Comparison of ENCODE assay signal across 9 mouse cellular contexts in genomic region chr16:20724338-20724748, GRCm38 (mm10). TPM values are rescaled to one million over a fixed set of nuclear protein-coding genes. Genes with fewer than 3 reads are reported as not detected.
A peak's percentile ranks its signal among the peaks of the same experiment; 100 is the strongest.
DNase-seq lines count a peak whose midpoint lies in the region; ATAC-seq and TF ChIP-seq lines count a peak whose summit lies in the region.
"Had no signal": no experiment of that assay in that cellular context is flagged by ENCODE, and none has a peak within 500 bp of the region (broad histone marks: within the 10 kb centered on the region; RNA-seq: fewer than 3 reads in every experiment).

No protein-coding gene starts in this region.

- ATAC-seq in CD4-positive, CD25-positive, alpha-beta regulatory T cell, adult 4 months: no peak
- 0 out of 2 replicates have a peak, but pooled peaks have one; percentile 59 for ATAC-seq in erythroblast, adult 5-6 weeks (replicated peaks; ENCODE audit: low FRiP score, poor library complexity, severe bottlenecking)
- peak; percentile 57; the same call in 1 of the 2 replicates for ATAC-seq in hindbrain, embryonic 11.5 days (ENCODE audit: low FRiP score)
- ATAC-seq in limb, embryonic 14.5 days (ENCODE audit: low FRiP score, low read depth): peak; percentile 76; the same call in 1 of the 2 replicates
- ATAC-seq in midbrain, embryonic 14.5 days (ENCODE audit: low FRiP score, low TSS enrichment): peak; percentile 37; the same call in 1 of the 2 replicates

- no peaks in the 10 kb centered on the region for H3K4me1 ChIP-seq in hindbrain, embryonic 11.5 days (replicated peaks; ENCODE audit: control insufficient read depth, insufficient read depth, low read length)
- H3K4me1 ChIP-seq in limb, embryonic 14.5 days (ENCODE audit: control insufficient read depth, insufficient read depth, low read length): peaks cover 4% of the 10 kb centered on the region
- H3K4me1 ChIP-seq in midbrain, embryonic 14.5 days (ENCODE audit: control insufficient read depth, insufficient read depth, low read length): no peaks in the 10 kb centered on the region
- H3K4me1 ChIP-seq: heart, embryonic 13.5 days had no signal

- DNase-seq in CD4-positive, CD25-positive, alpha-beta regulatory T cell, adult 2 months (ENCODE audit: low read depth, low spot score): peak; percentile 52
- peak; percentile 88 for DNase-seq in R1 (ENCODE audit: low read depth, low spot score)
- peak; percentile 69 for DNase-seq in hindbrain, embryonic 11.5 days (ENCODE audit: low spot score)
- no peak for DNase-seq in limb, embryonic 14.5 days (ENCODE audit: low spot score)
- DNase-seq in midbrain, embryonic 14.5 days: peak; percentile 80
- peak; percentile 63 for DNase-seq in thymus, postnatal 4 days

- 30% methylated on average over 5 of the region's 5 CpGs for WGBS in hindbrain, embryonic 11.5 days
- WGBS in limb, embryonic 14.5 days: 28% methylated on average over 5 of the region's 5 CpGs
- 33% methylated on average over 5 of the region's 5 CpGs for WGBS in midbrain, embryonic 14.5 days

- no peak for TF ChIP-seq POLR2A in limb, embryonic 14.5 days (IDR thresholded peaks at IDR 0.05; ENCODE audit: borderline replicate concordance, extremely low read depth, insufficient read depth, insufficient read length)

- no peak overlapping the region for H3K4me2 ChIP-seq in hindbrain, embryonic 11.5 days (replicated peaks; ENCODE audit: low read depth, low read length)
- no peak overlapping the region for H3K4me2 ChIP-seq in limb, embryonic 14.5 days (replicated peaks; ENCODE audit: low read depth, low read length, severe bottlenecking)
- no peak overlapping the region for H3K4me2 ChIP-seq in midbrain, embryonic 14.5 days (ENCODE audit: low read length)
- H3K4me2 ChIP-seq: heart, embryonic 13.5 days had no signal

- no peak overlapping the region for H3K27ac ChIP-seq in hindbrain, embryonic 11.5 days (ENCODE audit: low read depth, low read length)
- no peak overlapping the region for H3K27ac ChIP-seq in limb, embryonic 14.5 days (replicated peaks; ENCODE audit: low read depth, low read length)
- no peak overlapping the region for H3K27ac ChIP-seq in midbrain, embryonic 14.5 days (replicated peaks; ENCODE audit: low read depth, low read length)
- H3K27ac ChIP-seq: heart, embryonic 13.5 days had no signal

- no peaks in the 10 kb centered on the region for H3K36me3 ChIP-seq in hindbrain, embryonic 11.5 days (ENCODE audit: control insufficient read depth, insufficient read depth, low read length)
- peaks cover 33% of the 10 kb centered on the region for H3K36me3 ChIP-seq in limb, embryonic 14.5 days (ENCODE audit: control insufficient read depth, insufficient read depth, low read length)
- H3K36me3 ChIP-seq in midbrain, embryonic 14.5 days (ENCODE audit: control insufficient read depth, insufficient read depth, low read length): peaks cover 25% of the 10 kb centered on the region

- no peaks in the 10 kb centered on the region for H3K27me3 ChIP-seq in hindbrain, embryonic 11.5 days (ENCODE audit: control insufficient read depth, insufficient read depth, low read length)
- H3K27me3 ChIP-seq in limb, embryonic 14.5 days (ENCODE audit: control insufficient read depth, insufficient read depth, low read length): no peaks in the 10 kb centered on the region
- no peaks in the 10 kb centered on the region for H3K27me3 ChIP-seq in midbrain, embryonic 14.5 days (ENCODE audit: control insufficient read depth, insufficient read depth, low read length)

- no peak overlapping the region for H3K9ac ChIP-seq in hindbrain, embryonic 11.5 days (ENCODE audit: low read depth, low read length)
- H3K9ac ChIP-seq in limb, embryonic 14.5 days (ENCODE audit: low read depth, low read length, severe bottlenecking): no peak overlapping the region
- H3K9ac ChIP-seq in midbrain, embryonic 14.5 days (replicated peaks; ENCODE audit: low read length): no peak overlapping the region
- H3K9ac ChIP-seq: heart, embryonic 13.5 days had no signal

- H3K9me3 ChIP-seq in hindbrain, embryonic 11.5 days (ENCODE audit: control insufficient read depth, low read length): no peaks in the 10 kb centered on the region
- H3K9me3 ChIP-seq in limb, embryonic 14.5 days (ENCODE audit: control insufficient read depth, low read length): no peaks in the 10 kb centered on the region
- H3K9me3 ChIP-seq in midbrain, embryonic 14.5 days (ENCODE audit: control insufficient read depth, low read length): no peaks in the 10 kb centered on the region
- H3K9me3 ChIP-seq: heart, embryonic 13.5 days had no signal

- no peak overlapping the region for H3K4me3 ChIP-seq in hindbrain, embryonic 11.5 days (ENCODE audit: low read depth, low read length)
- no peak overlapping the region for H3K4me3 ChIP-seq in limb, embryonic 14.5 days (replicated peaks; ENCODE audit: low read length)
- H3K4me3 ChIP-seq in midbrain, embryonic 14.5 days (replicated peaks; ENCODE audit: low read depth, low read length): no peak overlapping the region
- H3K4me3 ChIP-seq: heart, embryonic 13.5 days had no signal

RNA-seq across cellular contexts. Expression of gene Clcn2, which starts 6.8 kb away (rescaled TPM):
- 1 to 10 TPM; 1.4 to 1.7 TPM for polyA plus RNA-seq in CD4-positive, CD25-positive, alpha-beta regulatory T cell, adult 4 months (2017; shearing (Covaris generic))
- 1.7 and 5.0 TPM in 2 replicates for total RNA-seq in erythroblast, adult 5-6 weeks (2015; ENCODE audit: low replicate concordance)
- total RNA-seq in erythroblast, adult 5-6 weeks (2017; ENCODE audit: low replicate concordance): 3.3 and 8.9 TPM in 2 replicates
- 20.7 and 22.0 TPM in 2 replicates for polyA plus RNA-seq in hindbrain, embryonic 11.5 days (2014; fragmentation: Nextera tagmentation; extraction: Ambion mirVana)
- 72.9 and 102 TPM in 2 replicates for polyA plus RNA-seq in limb, embryonic 14.5 days (2012; rRNA removed)
- polyA plus RNA-seq in limb, embryonic 14.5 days (2014; fragmentation: Nextera tagmentation; extraction: Ambion mirVana): 17.1 and 21.6 TPM in 2 replicates
- polyA plus RNA-seq in midbrain, embryonic 14.5 days (2014; fragmentation: Nextera tagmentation; extraction: Ambion mirVana): 27.2 and 30.9 TPM in 2 replicates

RNA-seq across cellular contexts. Expression of gene Polr2h, which starts 6.9 kb away (rescaled TPM):
- 10 to 100 TPM; 59.3 to 62.4 TPM for polyA plus RNA-seq in CD4-positive, CD25-positive, alpha-beta regulatory T cell, adult 4 months (2017; shearing (Covaris generic))
- total RNA-seq in erythroblast, adult 5-6 weeks (2015; ENCODE audit: low replicate concordance): 7.9 and 15.9 TPM in 2 replicates
- total RNA-seq in erythroblast, adult 5-6 weeks (2017; ENCODE audit: low replicate concordance): 4.0 and 4.3 TPM in 2 replicates
- 103 and 105 TPM in 2 replicates for polyA plus RNA-seq in hindbrain, embryonic 11.5 days (2014; fragmentation: Nextera tagmentation; extraction: Ambion mirVana)
- polyA plus RNA-seq in limb, embryonic 14.5 days (2012; rRNA removed): 65.1 and 77.0 TPM in 2 replicates
- 112 and 121 TPM in 2 replicates for polyA plus RNA-seq in limb, embryonic 14.5 days (2014; fragmentation: Nextera tagmentation; extraction: Ambion mirVana)
- 89.6 and 95.7 TPM in 2 replicates for polyA plus RNA-seq in midbrain, embryonic 14.5 days (2014; fragmentation: Nextera tagmentation; extraction: Ambion mirVana)

RNA-seq across cellular contexts. Expression of gene Chrd, which starts 8.6 kb away (rescaled TPM):
- not detected for polyA plus RNA-seq in CD4-positive, CD25-positive, alpha-beta regulatory T cell, adult 4 months (2017; shearing (Covaris generic))
- total RNA-seq in erythroblast, adult 5-6 weeks (2015; ENCODE audit: low replicate concordance): not detected in 2 replicates
- total RNA-seq in erythroblast, adult 5-6 weeks (2017; ENCODE audit: low replicate concordance): not detected in 2 replicates
- polyA plus RNA-seq in hindbrain, embryonic 11.5 days (2014; fragmentation: Nextera tagmentation; extraction: Ambion mirVana): 2.3 and 3.1 TPM in 2 replicates
- 38.9 and 47.1 TPM in 2 replicates for polyA plus RNA-seq in limb, embryonic 14.5 days (2012; rRNA removed)
- polyA plus RNA-seq in limb, embryonic 14.5 days (2014; fragmentation: Nextera tagmentation; extraction: Ambion mirVana): 11.5 and 11.6 TPM in 2 replicates
- polyA plus RNA-seq in midbrain, embryonic 14.5 days (2014; fragmentation: Nextera tagmentation; extraction: Ambion mirVana): 6.3 and 8.2 TPM in 2 replicates

RNA-seq across cellular contexts. Expression of gene Thpo, which starts 10.0 kb away (rescaled TPM):
- polyA plus RNA-seq in CD4-positive, CD25-positive, alpha-beta regulatory T cell, adult 4 months (2017; shearing (Covaris generic)): not detected
- total RNA-seq in erythroblast, adult 5-6 weeks (2015; ENCODE audit: low replicate concordance): not detected in 2 replicates
- total RNA-seq in erythroblast, adult 5-6 weeks (2017; ENCODE audit: low replicate concordance): not detected in 2 replicates
- 0.39 and 0.83 TPM in 2 replicates for polyA plus RNA-seq in hindbrain, embryonic 11.5 days (2014; fragmentation: Nextera tagmentation; extraction: Ambion mirVana)
- 3.8 and 4.5 TPM in 2 replicates for polyA plus RNA-seq in limb, embryonic 14.5 days (2012; rRNA removed)
- 0.78 and 1.4 TPM in 2 replicates for polyA plus RNA-seq in limb, embryonic 14.5 days (2014; fragmentation: Nextera tagmentation; extraction: Ambion mirVana)
- polyA plus RNA-seq in midbrain, embryonic 14.5 days (2014; fragmentation: Nextera tagmentation; extraction: Ambion mirVana): 0.99 and 1.4 TPM in 2 replicates

RNA-seq across cellular contexts. Expression of gene Fam131a, which starts 31.3 kb away (rescaled TPM):
- polyA plus RNA-seq in CD4-positive, CD25-positive, alpha-beta regulatory T cell, adult 4 months (2017; shearing (Covaris generic)): under 1 TPM; 0.34 to 0.59 TPM
- not detected in 2 replicates for total RNA-seq in erythroblast, adult 5-6 weeks (2015; ENCODE audit: low replicate concordance)
- 0.26 and 0.70 TPM in 2 replicates for total RNA-seq in erythroblast, adult 5-6 weeks (2017; ENCODE audit: low replicate concordance)
- polyA plus RNA-seq in hindbrain, embryonic 11.5 days (2014; fragmentation: Nextera tagmentation; extraction: Ambion mirVana): 11.2 and 11.8 TPM in 2 replicates
- 15.6 and 21.3 TPM in 2 replicates for polyA plus RNA-seq in limb, embryonic 14.5 days (2012; rRNA removed)
- polyA plus RNA-seq in limb, embryonic 14.5 days (2014; fragmentation: Nextera tagmentation; extraction: Ambion mirVana): 10.3 and 11.0 TPM in 2 replicates
- polyA plus RNA-seq in midbrain, embryonic 14.5 days (2014; fragmentation: Nextera tagmentation; extraction: Ambion mirVana): 45.3 and 50.1 TPM in 2 replicates
